In genomic region chr14:105615766-105616165, GRCm38 (mm10) we compare ENCODE assay signal across 12 mouse cellular contexts.
DNase-seq lines count a peak whose midpoint lies in the region.
"Had no signal": no experiment of that assay in that cellular context is flagged by ENCODE, and none has a peak within 500 bp of the region (broad histone marks: within the 10 kb centered on the region; RNA-seq: fewer than 3 reads in every experiment).

No protein-coding gene starts in this region.

- peak; percentile 39 for DNase-seq in adrenal gland, adult 2 months
- no peak for DNase-seq in adrenal gland, postnatal 4 days (ENCODE audit: low spot score in 2 of 2)
- peak; percentile 3 for DNase-seq in urinary bladder, postnatal 25 days (ENCODE audit: low spot score)
- DNase-seq in urinary bladder, adult 18-20 months (ENCODE audit: low spot score in 2 of 2), result no peak
- DNase-seq in heart, postnatal 4 days, result peak; percentile 9
- peak; percentile 5 for DNase-seq in yolk sac, embryonic 10.5 days (ENCODE audit: low spot score)
- DNase-seq in retina, postnatal 1 day, result no peak
- DNase-seq in cerebellum, postnatal 10 days, result no peak
- DNase-seq: B cell, adult 2 months; cerebellum, adult 11-12 months; lung, embryonic 14.5 days; thymus, postnatal 4 days had no signal

Comparison
In these comparisons a context has a peak if more than half of its experiments do, and no peak if none do; other contexts are left out.
1. DNase-seq: peak in adrenal gland, adult 2 months (single experiment), urinary bladder, postnatal 25 days (single experiment), heart, postnatal 4 days (single experiment) and yolk sac, embryonic 10.5 days (single experiment); none in adrenal gland, postnatal 4 days (0 of 2), urinary bladder, adult 18-20 months (0 of 2), retina, postnatal 1 day (single experiment) and cerebellum, postnatal 10 days (0 of 2).